Mouse (Mus musculus) spleen, adult 18-20 months (tissue): ENCODE data around the gene Chn1.

Experiments used
- DNase-seq, 2 experiments: peaks; one replicate each; pipeline ENCODE4 v3.0.0; 2022; ENCODE audit warnings: mixed read lengths in 2 of 2

The Chn1 gene

DNA sequence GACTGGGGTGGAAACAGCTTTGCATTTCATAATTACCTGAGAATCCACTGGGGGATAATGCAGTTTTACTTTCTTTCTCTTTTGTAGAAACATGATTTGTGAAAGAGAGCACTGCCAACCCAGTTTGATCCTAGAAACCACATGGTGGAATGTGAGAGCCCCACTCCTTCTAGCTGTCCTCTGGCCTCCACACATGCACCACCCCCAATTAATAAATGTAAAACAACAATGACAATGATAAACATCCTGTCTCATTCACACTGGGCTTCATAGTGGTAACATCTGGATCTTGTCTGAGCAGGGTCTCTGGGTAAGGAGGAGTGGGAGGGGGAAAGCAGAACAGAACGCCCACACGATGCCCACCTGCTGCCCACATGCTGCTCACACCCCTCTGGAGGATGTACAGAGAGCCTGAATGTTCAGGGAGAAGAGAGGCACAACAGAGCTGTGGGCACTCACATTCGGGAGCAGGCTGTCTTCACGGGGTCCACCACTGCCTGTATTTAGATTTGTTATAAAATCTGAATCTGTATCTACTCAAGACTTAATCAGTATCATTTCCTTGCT, 156.6 kb downstream of the Chn1 start:
- no peak for DNase-seq

DNA sequence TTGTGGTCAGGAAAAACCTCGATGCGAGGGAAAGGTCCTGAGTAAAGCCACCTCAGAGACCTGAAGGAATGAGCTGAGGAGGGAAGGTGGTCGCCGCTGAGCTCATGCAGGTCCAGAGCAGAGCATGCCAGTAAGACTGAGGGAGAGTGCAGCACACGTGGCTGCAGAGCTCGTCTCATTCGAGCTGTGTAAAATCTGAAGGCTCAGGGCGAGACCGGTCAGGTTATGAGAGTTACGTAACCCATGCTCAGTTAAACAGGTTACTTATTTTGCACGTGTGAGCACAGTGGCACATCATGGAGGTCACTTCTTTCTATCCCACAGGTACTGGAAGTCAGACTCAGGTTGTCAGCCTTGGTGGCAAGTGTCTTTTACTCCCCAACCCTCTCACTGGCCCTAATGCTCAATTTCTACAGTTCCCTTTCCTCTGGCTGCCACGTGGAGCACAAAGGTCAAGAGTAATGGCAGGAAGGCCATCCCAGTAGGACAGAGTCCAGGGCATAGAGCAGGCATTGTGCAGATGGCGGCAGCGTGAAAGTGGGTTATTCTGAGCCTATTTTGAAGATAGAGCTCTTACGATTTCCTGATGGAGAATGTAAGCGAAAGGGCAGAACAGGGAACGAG, 158.6 kb downstream of the Chn1 start:
- no peak for DNase-seq

- DNase-seq, result no peak
Measured at GRCm38 (mm10) chr2:73615456-73615855, 159.7 kb downstream of the Chn1 start.

GRCm38 (mm10) chr2:73614303-73614702, 160.8 kb downstream of the Chn1 start:
- DNase-seq, result no peak

- DNase-seq, result no peak
Measured at GRCm38 (mm10) chr2:73612941-73613340, 162.2 kb downstream of the Chn1 start.

- no peak for DNase-seq
Measured at GRCm38 (mm10) chr2:73612367-73612914, 162.7 kb downstream of the Chn1 start.

DNA sequence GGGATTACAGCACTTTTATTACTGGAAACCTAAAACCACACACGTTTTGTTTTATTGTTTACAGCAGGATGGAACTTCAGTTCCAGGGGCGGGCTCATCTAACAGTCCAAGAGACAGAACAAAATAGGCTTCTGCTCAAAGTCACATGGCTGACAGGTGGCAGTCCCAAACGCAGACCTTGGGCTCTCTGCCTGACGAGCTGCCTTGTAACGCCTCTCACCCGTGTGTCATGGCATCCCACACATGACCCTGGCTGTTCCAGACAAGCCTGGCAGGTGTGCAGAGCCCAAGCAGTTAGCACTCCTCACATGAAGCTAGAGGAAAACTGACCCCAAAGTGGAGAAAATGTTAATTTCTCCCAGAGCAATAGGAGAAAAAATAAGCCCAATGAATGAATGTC, 163.3 kb downstream of the Chn1 start:
- no peak for DNase-seq

DNA sequence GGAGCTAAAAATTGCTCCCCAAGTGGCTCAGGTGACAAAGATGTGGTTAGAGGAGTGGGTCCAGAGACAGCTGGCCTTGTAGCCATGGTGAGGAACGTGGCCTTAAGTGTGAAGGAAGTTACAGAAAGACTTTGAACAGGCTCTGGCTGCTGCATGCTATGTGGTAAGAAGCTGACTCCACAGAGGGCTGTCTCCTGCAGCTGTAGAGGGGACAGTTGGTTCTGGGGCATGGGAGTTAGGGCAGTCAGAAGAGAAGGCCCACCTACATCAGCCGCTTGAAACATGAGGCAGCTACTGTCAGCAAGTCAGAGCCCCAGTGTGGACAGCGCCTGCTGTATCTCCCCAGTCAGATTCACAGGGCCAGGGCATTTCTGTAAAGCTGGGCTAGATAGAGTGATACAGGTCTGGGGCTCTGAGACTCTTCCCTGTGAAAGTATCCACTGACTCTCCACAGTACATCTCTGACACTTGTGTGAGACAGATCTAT, 165.4 kb downstream of the Chn1 start:
- no peak for DNase-seq

GRCm38 (mm10) chr2:73609067-73609723, 166.0 kb downstream of the Chn1 start:
- no peak for DNase-seq

DNA sequence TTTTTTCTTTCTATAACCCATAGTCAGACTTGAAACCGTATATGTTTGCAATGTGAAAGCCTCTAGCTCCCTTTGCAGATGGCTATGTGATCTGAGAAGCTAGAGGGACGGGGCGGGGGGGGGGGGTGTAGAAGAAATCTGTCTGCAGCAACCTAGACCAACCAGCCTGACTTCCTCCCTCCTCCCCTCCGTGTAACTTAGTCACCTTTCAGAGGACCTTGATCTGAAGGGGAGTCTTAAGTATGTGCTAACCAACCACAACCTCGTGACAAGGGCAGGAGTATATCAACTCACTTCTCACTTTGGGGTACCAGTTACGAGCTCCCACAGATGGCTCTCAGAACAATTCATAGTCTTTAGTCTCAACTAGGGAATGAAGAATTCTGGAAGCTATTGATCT, 166.8 kb downstream of the Chn1 start:
- DNase-seq, result no peak

DNA sequence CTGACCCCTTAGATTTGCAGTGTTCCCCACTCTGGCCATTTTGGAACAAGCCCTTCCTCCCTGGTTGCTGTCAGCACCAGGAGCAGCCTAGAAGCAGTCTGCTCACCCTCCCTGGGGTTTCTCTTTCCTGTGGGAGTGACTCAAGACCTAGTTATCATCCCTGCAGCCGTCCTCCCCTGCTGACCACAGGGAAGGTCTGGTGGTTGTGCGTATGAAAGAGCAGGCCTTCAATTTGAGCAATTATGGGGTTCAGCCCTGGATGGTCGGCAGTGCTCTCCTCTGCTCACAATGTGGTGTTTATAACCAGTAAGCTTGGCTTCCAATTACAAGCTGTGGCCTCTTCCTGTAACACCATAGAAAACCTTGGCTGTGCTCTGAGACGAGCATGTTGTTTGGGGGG, 167.5 kb downstream of the Chn1 start:
- DNase-seq, result no peak

DNA sequence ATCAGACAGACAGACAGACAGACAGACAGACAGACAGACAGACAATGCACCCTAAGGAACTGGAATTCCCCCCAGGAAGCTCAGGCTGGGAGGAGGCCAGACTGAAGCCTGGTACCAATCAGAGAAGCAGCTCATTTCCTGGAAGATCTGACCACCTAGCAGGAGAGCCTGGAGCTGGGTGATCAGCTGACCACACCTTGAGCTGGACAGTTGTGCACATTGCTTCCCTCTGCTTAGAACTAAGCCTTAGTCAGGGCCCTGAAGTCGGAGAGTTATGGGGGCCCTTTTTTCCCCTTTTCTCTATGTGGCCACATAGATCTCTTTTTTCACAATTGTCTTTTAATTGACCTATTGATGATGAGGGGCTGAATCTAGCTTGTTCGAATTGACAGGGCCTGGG, 168.0 kb downstream of the Chn1 start:
- DNase-seq, result no peak

- DNase-seq, result no peak
Measured at GRCm38 (mm10) chr2:73606616-73607015, 168.5 kb downstream of the Chn1 start.

- DNase-seq, result no peak
Measured at GRCm38 (mm10) chr2:73605077-73605476, 170.1 kb downstream of the Chn1 start.

DNA sequence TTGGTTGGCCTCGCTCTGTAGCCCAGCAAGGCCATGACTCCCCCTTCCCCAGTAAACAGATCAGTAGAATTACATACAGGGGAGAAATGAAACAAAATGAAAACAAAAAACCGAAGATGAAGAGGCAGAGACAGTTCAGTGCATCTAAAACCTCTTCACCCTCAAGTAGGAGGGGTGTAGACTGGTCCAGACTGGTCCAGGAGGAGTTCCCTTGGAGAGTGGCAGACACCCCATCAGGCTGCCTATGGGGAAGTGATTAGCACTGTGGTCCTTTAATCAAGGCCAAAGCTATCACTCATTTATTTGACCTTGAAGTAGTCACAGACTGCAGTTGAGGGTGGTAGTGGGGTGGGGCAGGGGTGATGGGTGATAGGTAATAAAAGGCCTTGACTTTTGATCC, 170.6 kb downstream of the Chn1 start:
- no peak for DNase-seq

- DNase-seq, result no peak
Measured at GRCm38 (mm10) chr2:73600650-73601049, 174.5 kb downstream of the Chn1 start.

DNA sequence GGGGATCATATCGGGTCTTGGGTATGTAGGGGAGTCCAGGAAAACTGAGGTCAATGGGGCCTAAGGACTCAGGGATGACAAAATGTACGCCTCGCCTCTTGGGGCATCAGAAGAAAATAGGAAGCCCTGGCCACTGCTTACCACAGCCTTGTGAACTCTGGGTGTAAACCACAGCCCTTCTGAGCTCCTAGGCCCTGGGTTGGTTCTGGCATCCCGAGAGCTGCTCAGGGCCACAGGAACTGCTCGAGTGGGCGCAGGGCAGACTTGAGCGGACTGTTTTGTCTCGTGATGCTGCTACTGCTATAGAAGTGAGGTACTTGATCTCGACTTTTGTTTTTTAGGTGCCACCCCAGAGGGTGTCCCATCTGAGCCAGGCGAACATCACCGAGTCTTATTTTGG, 177.4 kb downstream of the Chn1 start:
- no peak for DNase-seq

DNA sequence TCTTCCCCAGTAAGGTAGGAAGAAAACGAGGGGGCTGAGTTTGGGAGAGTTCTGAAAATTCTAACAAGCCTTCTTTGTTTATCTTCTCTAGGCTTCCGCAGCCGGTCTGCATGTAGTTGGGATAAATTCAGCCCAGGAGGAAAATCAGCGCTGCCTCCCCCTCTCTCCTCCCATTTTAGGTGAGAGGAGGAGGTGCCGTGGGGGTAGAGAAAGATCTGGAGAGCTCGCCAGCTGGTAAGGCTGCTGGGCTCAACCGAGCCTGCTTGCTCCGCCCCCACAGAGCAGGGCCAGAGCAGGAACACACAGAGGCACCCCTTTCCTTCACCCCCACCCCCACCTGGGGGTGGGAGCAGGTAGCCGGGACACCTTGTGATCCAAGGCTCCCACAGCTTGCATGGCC, 178.4 kb downstream of the Chn1 start:
- no peak for DNase-seq

DNA sequence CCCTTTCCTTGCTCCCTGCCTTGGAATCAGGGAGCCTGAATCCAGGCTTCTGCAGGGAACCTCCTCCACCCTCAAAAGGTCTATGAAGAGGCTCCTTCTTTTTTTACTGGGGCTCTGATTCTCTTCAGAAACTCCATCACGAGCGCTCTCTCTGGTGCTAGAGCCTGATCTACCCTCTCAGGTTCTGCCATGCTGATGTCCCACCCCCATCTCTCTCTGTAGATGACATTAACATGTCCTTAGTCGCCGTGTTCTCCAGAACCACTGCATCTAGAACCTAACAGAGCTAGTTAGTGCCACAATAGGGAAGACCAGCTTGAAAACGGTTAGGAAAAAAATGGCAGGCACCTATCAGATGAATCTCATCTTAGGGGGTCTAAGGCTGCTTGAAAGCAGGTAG, 178.8 kb downstream of the Chn1 start:
- DNase-seq, result no peak

- no peak for DNase-seq
Measured at GRCm38 (mm10) chr2:73593101-73593439, 182.1 kb downstream of the Chn1 start.

- DNase-seq, result no peak
Measured at GRCm38 (mm10) chr2:73592231-73593100, 182.7 kb downstream of the Chn1 start.

DNA sequence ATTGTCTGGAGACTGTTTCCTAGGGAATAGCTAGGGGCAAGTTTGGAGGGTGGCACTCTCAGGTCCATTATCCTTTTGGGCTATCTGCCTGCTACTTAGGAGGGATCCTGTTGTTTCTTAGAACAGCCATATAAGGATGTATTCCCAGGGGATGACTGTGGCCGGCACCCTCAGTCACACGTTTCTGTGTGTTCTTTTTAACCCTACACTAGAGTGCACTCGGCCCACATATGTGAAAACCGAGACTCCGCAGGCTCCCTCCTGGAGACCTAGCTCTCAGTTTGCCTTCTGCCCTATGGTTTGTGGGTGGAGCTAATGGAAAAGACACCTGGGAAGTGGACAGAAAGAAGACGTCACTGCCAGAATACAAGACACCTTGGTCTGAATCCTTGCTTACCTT, 183.9 kb downstream of the Chn1 start:
- DNase-seq, result no peak

GRCm38 (mm10) chr2:73590106-73590505, 185.0 kb downstream of the Chn1 start:
- DNase-seq, result no peak
